Mouse (Mus musculus) spleen, adult 18-20 months (tissue): Measurements from ENCODE around the gene Ccdc8.

Experiments used
- DNase-seq, 2 experiments: peaks; one replicate each; pipeline ENCODE4 v3.0.0; 2022; ENCODE audit warnings: mixed read lengths in 2 of 2

The Ccdc8 gene

GRCm38 (mm10) chr7:16978173-16978572 lies 14.3 kb upstream of the Ccdc8 start:
- DNase-seq, result no peak

DNA sequence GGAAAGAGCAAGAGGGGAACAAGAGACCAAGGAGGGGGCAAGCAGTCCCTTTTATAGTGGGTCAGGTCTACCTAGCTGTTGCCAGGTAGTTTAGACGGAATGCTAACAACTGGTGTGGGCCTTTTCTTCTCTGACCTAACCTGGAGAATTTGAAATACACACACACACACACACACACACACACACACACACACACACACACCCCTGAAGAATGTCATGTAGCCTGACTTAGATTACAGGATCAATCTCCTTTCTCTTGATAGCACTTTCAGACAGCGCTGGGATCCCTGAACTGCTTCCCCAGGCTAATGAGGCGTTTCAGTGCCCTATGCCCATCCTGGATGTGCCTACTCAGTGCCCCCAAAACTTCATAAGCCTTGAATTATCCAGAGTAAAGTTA lies 13.9 kb upstream of the Ccdc8 start:
- no peak for DNase-seq

DNA sequence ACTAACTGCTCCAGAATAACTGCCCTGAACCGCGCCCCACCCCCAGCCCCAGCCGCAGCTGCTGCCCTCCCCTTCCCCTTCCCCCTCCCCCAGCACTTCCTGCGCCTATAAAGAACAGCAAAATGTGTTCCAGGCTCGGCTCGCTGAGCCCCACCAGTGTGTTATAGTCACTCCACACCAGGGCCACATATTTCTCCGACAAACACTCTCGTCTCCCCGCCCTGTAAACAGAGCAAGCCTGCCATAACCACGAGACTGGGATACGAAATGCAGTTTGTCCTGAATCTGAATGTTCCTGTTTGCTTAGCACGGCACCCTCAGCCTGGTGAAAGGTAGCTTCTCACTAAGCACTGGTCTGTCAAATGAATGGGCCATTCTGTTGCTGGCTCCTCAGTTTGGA lies 12.2 kb upstream of the Ccdc8 start:
- peak in 1 of 2 experiments; percentile 48 for DNase-seq

DNA sequence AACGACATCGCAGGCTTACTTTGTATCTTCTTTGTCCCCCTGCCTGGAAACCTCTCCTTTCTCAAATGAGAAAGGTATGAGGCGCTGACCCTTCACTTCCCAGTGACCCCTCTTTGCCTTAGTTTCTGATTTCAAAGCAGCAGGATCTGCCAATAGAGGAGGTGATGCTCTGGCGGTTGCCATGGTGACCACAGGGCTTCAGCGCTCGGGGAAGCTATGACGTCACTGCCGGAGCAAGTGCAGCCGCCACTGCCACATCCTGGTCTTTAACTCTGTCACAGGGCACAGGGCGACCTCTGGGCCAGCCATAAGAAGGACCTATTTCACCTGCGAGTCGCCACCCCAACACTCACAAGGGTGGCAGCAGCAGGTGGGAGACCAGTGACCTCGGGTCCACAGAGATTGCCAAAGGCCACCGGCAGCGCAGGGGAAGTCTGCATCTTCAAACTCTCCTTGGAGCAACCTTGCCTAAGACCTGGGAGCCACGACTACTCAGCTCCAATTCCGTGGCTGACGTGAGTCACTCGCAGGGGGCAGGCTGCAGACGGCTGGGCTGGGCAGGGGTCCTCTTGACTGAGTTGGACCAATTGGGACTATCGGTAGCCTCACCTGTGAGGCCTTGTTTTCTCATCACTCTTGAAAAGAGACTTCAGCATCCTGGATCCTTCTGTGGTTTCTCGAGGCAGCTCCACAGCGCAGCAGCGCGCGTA lies 9.5 kb upstream of the Ccdc8 start, which contains the start of gene Gm42372:
Gene Gm42372, plus strand, starts transcription at position 228 of the 710 bp plus-strand sequence.
- DNase-seq, result peak; percentile 45 to 50

- no peak for DNase-seq
Observed at GRCm38 (mm10) chr7:16987541-16988149, 4.9 kb upstream of the Ccdc8 start.

DNA sequence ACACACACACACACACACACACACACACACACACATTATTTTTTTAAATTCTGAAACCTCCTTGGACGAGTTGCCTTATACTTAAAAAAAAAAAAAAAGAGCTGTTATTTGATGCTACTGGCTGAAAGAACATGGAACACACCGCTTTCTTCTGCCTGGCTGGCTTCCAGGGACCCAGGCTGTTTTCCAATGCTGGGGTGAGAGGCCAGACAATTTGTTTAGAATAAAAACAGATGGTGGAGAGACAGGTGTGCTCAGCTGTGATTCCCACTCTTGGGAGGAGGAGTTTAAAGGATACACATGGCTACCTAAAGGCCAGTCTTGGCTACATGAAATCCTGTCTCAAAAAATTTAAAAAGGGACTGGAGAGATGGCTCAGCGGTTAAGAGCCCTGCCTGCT lies 4.1 kb upstream of the Ccdc8 start:
- DNase-seq, result no peak

- no peak for DNase-seq
Observed at GRCm38 (mm10) chr7:16990006-16990744, 2.3 kb upstream of the Ccdc8 start.

GRCm38 (mm10) chr7:16991681-16992450 lies 642 bp upstream of the Ccdc8 start:
- DNase-seq, result no peak

DNA sequence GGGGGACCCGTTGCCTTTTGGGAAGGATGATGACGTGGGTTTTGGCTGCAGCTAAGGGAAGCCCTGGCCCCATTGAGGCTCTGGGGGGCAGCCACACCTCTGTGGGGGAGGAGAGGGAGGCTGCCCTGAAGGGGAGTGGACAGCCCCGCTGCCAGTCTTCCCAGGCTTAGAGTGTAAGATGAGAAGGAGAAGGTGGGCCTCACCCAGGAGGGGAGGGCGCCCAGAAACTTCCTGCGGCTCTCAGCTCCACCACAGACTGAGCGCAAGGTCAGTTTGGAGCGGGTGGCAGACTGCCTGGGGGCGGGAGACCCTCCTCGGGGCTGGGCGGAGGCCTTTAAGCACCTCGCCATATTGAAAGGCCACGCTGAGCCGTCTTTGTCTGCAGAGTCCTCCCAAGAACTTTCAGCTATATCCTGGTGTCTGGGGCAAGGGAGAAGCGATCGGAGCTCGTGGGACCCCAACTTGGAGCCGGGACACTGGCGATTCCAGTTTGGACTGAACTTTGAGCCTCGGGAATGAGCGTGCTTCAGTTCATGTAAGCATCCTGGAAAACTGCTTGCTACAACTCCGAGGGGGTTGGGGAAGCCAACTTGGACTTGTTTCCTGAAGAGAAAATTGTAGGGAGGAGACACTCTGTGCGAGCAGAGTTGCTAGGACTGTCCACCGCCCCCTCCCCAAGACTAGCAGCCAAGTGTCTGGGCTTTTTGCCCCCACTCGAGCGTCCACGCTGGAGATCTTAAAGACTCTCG lies 1.3 kb downstream of the Ccdc8 start:
- DNase-seq, result no peak

GRCm38 (mm10) chr7:16994400-16994799 lies 1.9 kb downstream of the Ccdc8 start:
- no peak for DNase-seq

GRCm38 (mm10) chr7:16995345-16995744 lies 2.8 kb downstream of the Ccdc8 start:
- no peak for DNase-seq

GRCm38 (mm10) chr7:16999233-16999632 lies 6.7 kb downstream of the Ccdc8 start:
- no peak for DNase-seq

GRCm38 (mm10) chr7:16999650-17000049 lies 7.1 kb downstream of the Ccdc8 start:
- peak; percentile 68 to 86 for DNase-seq

- DNase-seq, result peak; percentile 54 to 79
Observed at GRCm38 (mm10) chr7:17002375-17003195, 10.1 kb downstream of the Ccdc8 start.

- DNase-seq, result no peak
Observed at GRCm38 (mm10) chr7:17003230-17003960, 10.9 kb downstream of the Ccdc8 start.

DNA sequence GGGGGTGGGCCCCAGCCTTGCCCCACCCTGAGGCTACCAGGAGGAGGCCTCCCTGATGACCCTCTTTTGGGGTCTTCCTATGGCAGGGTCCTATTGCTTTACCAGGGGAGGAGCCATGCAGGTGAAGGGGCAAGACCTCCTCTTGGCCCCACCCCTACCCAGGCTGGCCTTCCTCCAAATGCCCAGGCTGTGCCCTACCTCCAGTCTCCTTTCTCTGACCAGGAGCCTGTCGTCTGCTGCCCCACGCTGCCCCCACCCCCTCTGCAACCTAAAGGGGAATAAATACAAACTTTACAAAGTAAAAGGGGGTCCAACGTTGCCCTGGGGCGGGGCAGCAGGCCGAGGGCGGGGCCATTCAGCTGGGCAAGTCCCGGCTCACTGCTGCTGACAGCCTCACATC lies 12.2 kb downstream of the Ccdc8 start:
- DNase-seq, result no peak

DNA sequence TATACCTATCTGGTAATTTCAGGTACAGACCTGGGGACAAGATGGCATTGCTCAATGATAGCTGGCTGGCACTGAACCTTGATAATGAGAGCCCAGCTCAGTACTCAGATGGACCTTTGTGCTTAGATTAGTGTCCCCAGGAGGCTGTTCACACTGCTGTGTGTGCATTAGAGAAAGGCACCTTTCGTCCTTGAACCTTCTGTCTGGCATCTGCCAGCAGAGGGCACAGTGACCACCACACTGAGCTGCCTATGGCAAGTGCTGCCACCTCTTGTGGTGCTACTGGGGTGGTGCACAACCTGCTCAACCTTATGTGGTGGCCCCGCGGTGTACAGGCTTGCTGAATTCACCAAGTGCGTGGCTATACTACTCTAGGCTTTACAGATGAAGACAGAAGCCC lies 14.8 kb downstream of the Ccdc8 start:
- no peak for DNase-seq

DNA sequence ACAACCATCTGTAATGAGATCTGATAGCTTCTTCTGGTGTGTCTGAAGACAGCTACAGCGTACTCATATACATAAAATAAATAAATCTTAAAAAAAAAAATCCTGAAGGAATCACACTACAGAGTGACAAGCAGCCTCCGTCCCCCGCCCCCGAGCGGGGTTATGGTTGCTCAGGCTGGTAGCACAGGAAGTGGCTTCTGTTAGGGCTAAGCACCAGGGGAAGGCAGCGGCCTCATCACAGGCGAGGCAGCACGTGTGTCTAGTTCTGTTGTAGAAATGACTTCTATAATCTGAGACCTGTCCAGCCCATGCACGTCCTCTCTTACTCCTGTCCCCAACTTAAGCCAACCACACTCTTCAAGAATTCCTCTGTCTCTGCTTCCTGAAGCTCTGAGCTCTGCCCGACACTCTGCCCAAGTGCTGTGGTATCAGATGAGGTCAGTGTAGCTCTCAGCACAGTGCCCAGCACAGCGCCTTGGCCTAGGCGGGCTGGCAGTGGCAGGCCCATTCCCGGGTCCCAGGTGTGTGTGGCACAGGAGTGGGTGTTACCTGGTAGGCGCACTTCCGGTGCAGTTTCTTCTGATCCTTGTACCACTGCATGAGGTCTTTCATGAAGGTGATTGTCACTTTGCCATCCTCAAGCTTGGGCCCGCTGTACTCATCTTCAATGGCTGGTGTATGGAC lies 17.0 kb downstream of the Ccdc8 start:
- no peak for DNase-seq

GRCm38 (mm10) chr7:17010010-17010347 lies 17.5 kb downstream of the Ccdc8 start:
- no peak for DNase-seq

DNA sequence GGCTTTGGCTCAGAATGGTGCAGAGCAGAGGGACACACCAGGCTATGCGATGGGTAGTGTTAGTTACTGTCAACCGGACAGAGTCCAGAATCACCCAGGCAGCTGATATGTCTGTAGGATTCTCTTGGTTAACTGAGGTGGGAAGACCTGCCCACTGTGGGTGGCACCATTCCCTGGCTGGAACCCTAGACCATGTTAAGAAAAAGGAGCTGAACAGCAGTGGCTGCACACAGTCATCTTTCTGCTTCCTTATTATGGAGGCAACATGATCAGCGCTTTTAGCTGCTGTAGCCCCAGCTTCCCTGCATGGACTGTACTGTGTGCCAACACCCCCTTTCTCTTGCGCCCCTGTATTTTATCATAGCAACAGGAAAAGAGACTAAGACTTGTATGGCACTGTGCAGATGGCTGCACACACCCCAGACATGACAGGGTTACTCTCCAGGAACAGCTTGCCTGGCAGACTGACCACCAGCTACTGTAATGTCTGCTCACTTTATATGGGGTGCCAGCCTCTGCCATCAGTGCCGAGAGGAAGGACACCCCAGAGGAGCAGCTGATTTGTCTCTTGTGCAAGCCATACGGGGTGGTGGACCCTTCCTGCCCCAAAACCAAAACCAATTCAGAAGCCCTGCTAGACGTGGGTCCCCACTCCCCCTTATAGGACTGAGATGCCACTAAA lies 19.5 kb downstream of the Ccdc8 start:
- DNase-seq, result no peak
